Mouse (Mus musculus): Measurements from ENCODE around the gene Tmtc1.

Gene Tmtc1

GRCm38 (mm10) chr6:148302261-148302660, 141.9 kb downstream of the Tmtc1 start:
- DNase-seq, result no peak

GRCm38 (mm10) chr6:148297086-148297485, 147.1 kb downstream of the Tmtc1 start:
- no peak for DNase-seq

DNA sequence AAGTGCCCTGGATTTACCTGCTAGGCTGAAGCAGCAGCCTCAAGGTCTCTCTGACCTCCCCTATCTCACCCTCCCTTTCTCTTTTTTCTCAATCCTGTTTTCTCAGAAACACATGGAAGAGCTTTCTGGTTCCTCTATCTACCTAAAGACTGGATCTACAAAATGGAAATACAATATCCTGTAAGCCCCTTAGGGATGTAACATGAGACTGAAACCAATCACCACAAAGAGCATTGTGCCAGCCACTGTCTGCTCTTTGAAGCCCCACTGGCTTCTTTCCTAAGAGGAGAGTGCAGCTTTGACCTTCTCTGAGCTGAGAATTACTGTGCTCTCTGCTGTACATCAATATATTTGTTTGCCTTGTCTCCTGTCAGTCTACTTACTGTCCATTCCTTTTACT, 147.8 kb downstream of the Tmtc1 start:
- no peak for DNase-seq

DNA sequence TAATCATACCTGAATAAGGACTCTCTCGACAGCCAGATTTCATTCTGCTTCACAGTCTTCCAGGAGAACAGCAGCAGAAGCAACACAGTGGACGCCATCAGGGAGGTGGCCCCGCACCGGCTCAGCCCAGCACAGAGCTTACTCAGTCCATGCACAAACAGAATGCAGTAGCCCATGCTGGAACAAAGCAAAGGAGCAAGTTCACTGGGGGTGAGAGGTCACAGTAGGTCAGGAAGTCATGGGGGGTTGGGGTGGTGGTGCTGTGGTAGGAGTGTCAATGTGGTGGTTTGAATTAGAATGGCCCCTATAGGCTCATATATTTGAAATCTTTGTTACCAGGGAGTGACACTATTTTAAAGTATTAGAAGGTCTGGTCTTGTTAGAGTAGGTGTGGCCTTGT, 149.7 kb downstream of the Tmtc1 start:
- DNase-seq, result no peak

- no peak for DNase-seq
These were observed 153.3 kb downstream of the Tmtc1 start for GRCm38 (mm10) chr6:148290865-148291264.

DNA sequence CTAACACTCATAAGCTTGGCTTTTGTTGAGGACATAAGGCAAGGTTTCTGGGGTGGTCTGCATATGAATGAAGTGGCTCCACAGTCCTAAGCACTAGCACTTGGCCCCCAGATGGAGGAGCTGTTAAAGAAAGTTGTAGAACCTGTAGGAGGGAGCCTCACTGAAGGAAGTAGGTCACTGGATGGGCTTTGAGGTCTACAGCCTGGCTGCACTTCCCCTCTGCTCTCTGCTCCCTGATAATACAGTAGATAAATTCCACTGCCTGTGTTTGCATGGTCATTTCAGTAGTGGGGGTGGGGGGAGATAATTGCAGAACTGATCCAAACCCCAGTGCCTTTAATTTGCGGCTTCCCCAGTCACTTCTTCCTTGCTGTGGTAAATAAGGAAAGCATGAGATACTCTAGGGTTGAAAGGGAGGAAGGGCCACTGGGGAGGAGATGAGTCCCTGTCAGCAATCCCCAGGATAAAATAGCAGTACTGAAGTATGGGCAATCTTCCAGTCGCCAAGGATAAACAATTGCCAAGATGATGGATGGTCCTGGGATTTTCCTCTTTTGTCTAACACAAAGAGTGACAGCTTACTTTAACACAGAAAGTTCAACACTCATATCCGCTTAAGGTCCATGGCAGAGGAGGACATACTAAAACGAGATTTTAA, 160.8 kb downstream of the Tmtc1 start:
- peak; percentile 14 to 33 for DNase-seq

DNA sequence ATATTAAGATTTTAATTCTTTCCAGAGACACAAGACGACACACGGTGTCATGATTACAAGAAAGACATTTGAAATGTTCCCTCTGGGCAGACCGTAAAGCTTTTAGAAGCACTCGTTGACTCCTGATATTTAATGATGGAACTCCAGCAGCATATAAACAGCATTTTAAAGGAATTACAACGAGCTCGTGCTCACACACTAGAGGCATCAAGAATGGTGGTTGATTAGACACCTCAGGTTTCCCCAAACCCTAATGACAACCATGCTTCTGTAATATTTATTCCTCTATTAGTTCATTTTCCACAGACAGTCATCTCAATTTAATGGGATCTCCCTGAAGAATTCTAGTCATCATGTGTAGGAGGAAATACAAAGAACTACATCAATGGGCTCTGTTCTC, 164.9 kb downstream of the Tmtc1 start:
- DNase-seq, result no peak

DNA sequence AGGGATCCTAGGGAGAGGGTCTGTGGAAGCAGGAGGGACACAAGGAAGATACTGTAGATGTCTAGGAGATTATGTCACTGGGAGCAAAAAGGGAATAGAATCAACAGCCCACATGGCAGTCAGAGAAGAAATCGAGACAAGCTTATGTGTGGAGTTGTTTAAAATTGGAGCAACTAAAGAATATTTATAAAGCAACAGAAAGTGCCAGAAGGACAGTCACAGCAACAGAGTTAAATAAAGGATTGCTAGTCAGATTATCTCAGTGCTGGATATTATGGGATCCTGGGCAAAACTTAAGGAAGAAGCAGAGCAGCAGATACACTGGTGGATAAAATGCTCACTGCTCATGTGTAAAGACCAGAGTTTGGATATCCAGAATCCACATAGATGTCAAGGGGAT, 167.8 kb downstream of the Tmtc1 start:
- no peak for DNase-seq

GRCm38 (mm10) chr6:148275046-148275445, 169.1 kb downstream of the Tmtc1 start:
- no peak for DNase-seq

GRCm38 (mm10) chr6:148260729-148261101, 183.5 kb downstream of the Tmtc1 start:
- DNase-seq, result no peak

GRCm38 (mm10) chr6:148259979-148260728, 184.0 kb downstream of the Tmtc1 start:
- no peak for DNase-seq

DNA sequence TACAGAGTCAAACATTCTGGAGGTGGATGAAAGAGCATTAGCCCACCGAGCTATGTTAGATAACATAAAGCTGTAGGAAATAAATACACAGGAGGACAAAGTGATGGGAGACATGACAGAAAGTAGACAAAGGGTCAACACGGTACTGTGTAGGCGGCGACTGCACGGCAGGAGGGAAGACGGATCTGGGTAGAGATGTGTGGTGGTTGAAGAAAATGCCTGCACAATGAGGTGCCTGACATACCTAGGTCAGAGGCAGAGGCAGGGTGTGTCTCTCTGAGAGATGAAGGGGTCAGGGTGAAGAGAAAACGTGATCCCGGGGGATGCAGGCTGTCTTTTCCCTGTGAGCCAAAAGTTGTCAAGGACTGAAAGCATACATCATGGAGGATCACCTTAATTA, 185.1 kb downstream of the Tmtc1 start:
- no peak for DNase-seq

DNA sequence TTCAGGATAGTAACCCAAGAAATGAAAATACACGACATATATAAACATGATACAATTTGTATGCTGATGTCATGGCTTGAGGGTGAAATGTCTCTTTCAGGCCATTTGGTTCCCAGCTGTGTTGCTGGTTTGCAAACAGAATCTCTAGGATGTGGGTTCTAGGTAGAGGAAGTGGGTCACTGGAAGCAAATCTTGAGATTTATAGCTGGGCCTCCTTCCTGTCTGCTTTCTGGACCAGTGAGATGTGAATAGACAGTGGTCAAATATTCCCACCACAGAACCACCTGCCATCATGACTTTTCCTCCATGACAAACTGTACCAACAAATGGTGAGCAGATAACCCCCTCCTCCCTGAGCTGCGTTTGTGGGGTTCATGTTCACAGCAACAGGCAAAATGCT, 186.4 kb downstream of the Tmtc1 start:
- DNase-seq, result no peak

- no peak for DNase-seq
These were observed 188.1 kb downstream of the Tmtc1 start for GRCm38 (mm10) chr6:148256109-148256508.

GRCm38 (mm10) chr6:148255395-148256053, 188.7 kb downstream of the Tmtc1 start:
- no peak for DNase-seq

- DNase-seq, result no peak
These were observed 195.0 kb downstream of the Tmtc1 start for GRCm38 (mm10) chr6:148249221-148249620.

DNA sequence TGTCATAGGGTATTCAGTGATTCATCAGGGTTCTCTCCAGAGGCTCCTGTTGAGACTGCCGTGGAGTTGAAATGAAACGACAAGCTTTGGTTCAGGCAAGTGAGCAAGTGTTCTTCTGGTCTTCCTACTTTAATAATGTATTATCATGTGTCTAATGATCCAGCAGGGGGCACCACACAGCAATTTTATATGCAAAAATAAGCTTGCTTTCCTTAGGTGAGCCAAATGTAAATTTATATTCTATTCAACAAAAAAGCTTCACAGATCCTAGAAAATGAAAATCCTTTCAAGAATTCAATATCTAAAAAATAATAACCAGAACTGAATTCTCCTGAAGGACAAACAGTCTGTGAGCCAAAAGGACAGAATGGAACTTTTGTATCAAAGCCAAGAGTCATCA, 195.6 kb downstream of the Tmtc1 start:
- peak; percentile 20 to 52 for DNase-seq

DNA sequence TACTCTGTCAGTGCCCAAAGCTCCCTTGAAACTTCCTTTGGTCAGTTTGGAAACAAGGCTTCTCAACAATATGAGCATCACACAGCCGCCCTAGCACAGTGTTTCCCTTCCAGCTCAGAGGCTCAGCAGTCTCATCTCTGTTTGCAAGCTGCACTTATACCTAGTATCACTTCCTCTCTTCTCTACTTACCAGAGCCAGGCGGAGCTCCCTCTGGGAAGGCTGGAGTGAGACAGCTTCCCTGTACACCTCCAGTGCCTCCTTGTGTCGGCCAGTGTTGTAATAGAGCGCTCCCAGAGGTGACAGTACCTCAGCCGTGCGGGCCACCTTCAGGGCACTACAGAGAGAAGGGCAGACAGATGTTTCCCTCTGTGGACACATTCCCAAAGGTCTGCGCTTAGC, 197.6 kb downstream of the Tmtc1 start:
- DNase-seq, result no peak

- no peak for DNase-seq
These were observed 199.4 kb downstream of the Tmtc1 start for GRCm38 (mm10) chr6:148244836-148245235.

DNA sequence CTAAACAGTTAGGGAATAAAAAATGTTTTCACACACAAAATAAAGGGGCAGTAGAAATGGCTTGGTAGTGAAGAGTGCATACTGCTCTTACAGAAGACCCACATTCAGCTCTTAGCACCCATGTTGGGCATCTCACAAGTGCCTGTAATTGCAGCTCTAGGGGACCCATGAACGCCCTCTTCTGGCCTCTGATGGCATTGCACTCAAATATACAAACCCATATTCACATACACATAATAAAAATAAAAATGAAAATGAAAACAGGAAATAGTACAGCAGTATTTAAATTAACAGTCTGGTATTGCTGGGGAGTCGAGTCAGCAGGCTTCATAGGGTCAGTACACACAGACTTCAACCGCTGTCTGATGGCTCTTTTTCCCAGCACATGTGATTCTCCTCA, 201.9 kb downstream of the Tmtc1 start:
- DNase-seq, result no peak

DNA sequence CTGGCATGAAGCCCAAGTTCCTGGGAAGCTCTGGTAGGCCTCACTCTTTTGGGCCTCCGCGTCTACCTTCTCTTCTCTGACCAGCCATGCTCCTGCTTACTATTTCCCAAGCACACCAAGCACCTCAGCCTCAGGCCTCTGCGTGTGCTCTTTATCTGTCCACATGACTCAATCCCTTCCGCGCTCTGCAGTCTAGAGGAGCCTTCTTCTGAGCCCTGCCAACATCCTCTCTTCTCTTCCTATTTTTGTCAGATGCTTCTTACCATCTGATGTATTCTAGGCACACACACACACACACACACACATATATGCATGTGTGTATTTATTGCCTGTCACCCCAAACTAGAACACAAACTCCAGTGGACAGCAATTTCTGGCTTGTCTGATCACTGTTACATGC, 202.5 kb downstream of the Tmtc1 start:
- DNase-seq, result no peak

- DNase-seq, result no peak
These were observed 204.9 kb downstream of the Tmtc1 start for GRCm38 (mm10) chr6:148239311-148239710.

- no peak for DNase-seq
These were observed 206.7 kb downstream of the Tmtc1 start for GRCm38 (mm10) chr6:148237453-148237852.

Data from kidney, adult 8-10 months (tissue).